Mouse (Mus musculus) spleen, adult 18-20 months (tissue): ENCODE results near the gene Olfr397.

ENCODE experiments used
- DNase-seq, 2 experiments: peaks; one replicate each; pipeline ENCODE4 v3.0.0; 2022; ENCODE audit warnings: mixed read lengths in 2 of 2

Gene Olfr397

GRCm38 (mm10) chr11:73960517-73960916, at the start of gene Olfr397:
Olfr397 (plus strand) TSS chr11:73960817.
- no peak for DNase-seq

- DNase-seq: no peak
Observed at GRCm38 (mm10) chr11:73936377-73936776, 24.2 kb upstream of the Olfr397 start, which contains the start of gene Olfr23. Olfr23 (plus strand) TSS chr11:73936677.

DNA sequence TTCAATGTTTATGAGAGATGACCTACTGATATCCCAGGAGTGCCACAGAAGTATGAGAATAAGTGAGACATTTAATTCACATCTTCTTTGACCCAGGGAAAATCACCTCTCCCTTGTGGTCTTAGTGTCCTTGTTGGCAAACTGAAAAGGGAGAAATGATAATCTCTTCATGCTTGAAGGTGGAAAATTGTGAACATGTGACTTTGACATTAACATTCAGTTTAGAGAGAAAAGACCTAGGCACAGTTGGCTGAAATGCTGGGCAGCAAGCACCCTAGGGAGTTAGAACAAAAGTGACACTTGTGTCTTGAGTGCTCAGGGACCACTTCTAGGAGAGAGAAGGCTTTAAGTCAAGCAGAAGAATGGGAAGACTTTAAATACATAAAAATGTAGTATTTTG, 29.7 kb downstream of the Olfr397 start, which contains the start of gene Olfr398:
Olfr398 (minus strand) TSS at position 101 of the 400 bp plus-strand sequence.
- no peak for DNase-seq

- no peak for DNase-seq
Observed at GRCm38 (mm10) chr11:73993115-73993514, 32.5 kb downstream of the Olfr397 start.
